Mouse (Mus musculus) olfactory bulb, adult 2 months (tissue): ENCODE results near the gene Lats2.

Experiments
- CTCF ChIP-seq: fragments of 200-500 bp; IDR thresholded peaks from 2 replicates; pipeline ENCODE4 v1.5.1; 2012; ENCODE audit warnings: low read depth, mild to moderate bottlenecking, low read length, moderate library complexity; ENCODE audit not compliant: insufficient read depth
- POLR2A ChIP-seq: fragments of 200-500 bp; IDR thresholded peaks from 2 replicates; pipeline ENCODE4 v1.6.1; 2012; ENCODE audit warnings: mild to moderate bottlenecking, low read depth, low read length, moderate library complexity; ENCODE audit not compliant: insufficient read depth

DNA sequence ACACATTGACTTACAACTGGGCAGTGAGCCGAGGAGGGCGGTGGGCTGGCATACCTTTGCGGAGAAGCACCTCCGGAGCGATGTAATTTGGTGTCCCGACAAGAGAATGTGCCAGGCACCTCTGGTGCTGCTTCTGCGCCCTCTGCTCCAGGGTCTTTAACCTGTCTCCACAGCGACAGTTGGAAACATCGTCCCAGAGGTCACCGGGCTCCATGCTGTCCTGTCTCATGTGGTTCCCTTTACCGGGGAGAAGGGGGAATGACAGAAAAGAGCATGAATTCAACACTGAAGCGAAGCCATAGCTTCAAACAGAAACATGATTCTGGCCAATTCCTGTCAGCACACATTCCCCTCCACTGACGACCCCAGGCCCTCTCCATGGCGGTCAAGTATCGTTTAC lies 62.1 kb downstream of the Lats2 start:
- no peak for TF ChIP-seq POLR2A
- TF ChIP-seq CTCF = no peak
